Mouse (Mus musculus) cerebellum, adult 2 months (tissue): ENCODE measurements around the gene Itgb5. TPM values are rescaled to one million over a fixed set of nuclear protein-coding genes. Genes with fewer than 3 reads are reported as not detected.

ENCODE experiments used
- DNase-seq, 2 experiments: peaks; one replicate each; pipeline ENCODE4 v3.0.0; 2021
- H3K27ac ChIP-seq: fragments of 200-500 bp; 2 replicates; pipeline ENCODE4 v1.5.1; 2012; ENCODE audit warnings: low read length, control low read depth, inconsistent platforms; ENCODE audit not compliant: insufficient read depth
- H3K27me3 ChIP-seq: fragments of 200-500 bp; 2 replicates; pipeline ENCODE4 v1.6.1; 2012; ENCODE audit warnings: inconsistent platforms, mild to moderate bottlenecking, low read length, moderate library complexity; ENCODE audit not compliant: control insufficient read depth, insufficient read depth
- H3K4me1 ChIP-seq: fragments of 200-500 bp; 2 replicates; pipeline ENCODE4 v1.6.1; 2011; ENCODE audit warnings: low read length; ENCODE audit not compliant: control insufficient read depth, insufficient read depth
- H3K4me3 ChIP-seq: fragments of 200-500 bp; replicated peaks from 2 replicates; pipeline ENCODE3; 2011; ENCODE audit warnings: mild to moderate bottlenecking, low read depth, low read length, control low read depth; ENCODE audit not compliant: insufficient read depth
- CTCF ChIP-seq: fragments of 200-500 bp; IDR thresholded peaks from 2 replicates; pipeline ENCODE4 v1.5.1; 2011; ENCODE audit warnings: low read depth, mild to moderate bottlenecking, control low read depth, low read length, moderate library complexity, borderline replicate concordance; ENCODE audit not compliant: insufficient read depth
- POLR2A ChIP-seq: fragments of 200-500 bp; IDR thresholded peaks from 2 replicates; pipeline ENCODE4 v1.6.1; 2011; ENCODE audit warnings: low read length, control low read depth, borderline replicate concordance; ENCODE audit not compliant: insufficient read depth
- WGBS: fragments of 180-500 bp; shearing (Covaris S2); methylation state at CpG from one replicate; pipeline ENCODE4 v1.1.7; 2018; 5-methylcytosine and 5-hydroxymethylcytosine counted together
- polyA plus RNA-seq: library from polyadenylated mRNA; depleted of rRNA; stranded (reverse); fragments of >200 nt; gene quantifications from 2 replicates; pipeline ENCODE4 v1.2.3, GENCODE M21; 2012; rRNA removed

The Itgb5 gene
- polyA plus RNA-seq = 59.0 and 66.8 TPM in 2 replicates

DNA sequence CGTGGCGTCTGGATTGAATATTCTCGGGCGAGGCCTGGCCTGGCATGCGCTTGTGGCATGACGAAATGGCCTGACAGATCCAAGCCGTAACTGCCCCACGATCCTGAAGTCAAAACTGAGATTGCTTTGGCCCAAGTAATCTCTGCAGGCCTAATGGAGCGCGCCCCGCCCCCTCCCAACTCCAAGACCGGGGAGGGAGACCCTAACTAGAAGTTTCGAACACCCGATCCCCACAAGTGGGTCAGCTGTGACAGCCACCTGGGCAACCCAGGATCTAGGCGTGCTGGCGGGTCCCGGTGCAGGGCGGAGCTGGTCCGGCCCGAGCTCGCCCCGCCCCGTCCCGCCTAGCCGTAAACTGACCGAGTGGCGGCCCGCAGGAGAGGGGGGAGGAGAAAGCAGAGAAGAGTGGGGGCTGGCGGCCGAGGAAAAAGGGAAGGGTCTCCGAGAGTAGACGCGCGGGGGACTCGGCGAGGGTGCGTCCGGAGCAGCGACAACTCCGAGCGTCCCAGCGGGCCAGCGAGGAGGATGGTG, at the start of gene Itgb5:
Gene Itgb5 (plus strand): TSS at position 365 of the 531 bp plus-strand sequence.
- peak; percentile 28; the same call in 1 of the 2 replicates for TF ChIP-seq POLR2A
- TF ChIP-seq CTCF = no peak
- DNase-seq = peak; percentile 81 to 83
- peak within 1 kb of the TSS; percentile 19; the same call in 1 of the 2 replicates for H3K27ac ChIP-seq
- 0 out of 2 replicates have a peak, but pooled peaks cover 2% of the 10 kb centered on the region for H3K27me3 ChIP-seq
- H3K4me3 ChIP-seq = peak within 1 kb of the TSS; percentile 61
- under 1% methylated on average over 43 of the region's 43 CpGs for WGBS
- H3K4me1 ChIP-seq = peaks cover 3% of the 10 kb centered on the region; the same call in 1 of the 2 replicates

DNA sequence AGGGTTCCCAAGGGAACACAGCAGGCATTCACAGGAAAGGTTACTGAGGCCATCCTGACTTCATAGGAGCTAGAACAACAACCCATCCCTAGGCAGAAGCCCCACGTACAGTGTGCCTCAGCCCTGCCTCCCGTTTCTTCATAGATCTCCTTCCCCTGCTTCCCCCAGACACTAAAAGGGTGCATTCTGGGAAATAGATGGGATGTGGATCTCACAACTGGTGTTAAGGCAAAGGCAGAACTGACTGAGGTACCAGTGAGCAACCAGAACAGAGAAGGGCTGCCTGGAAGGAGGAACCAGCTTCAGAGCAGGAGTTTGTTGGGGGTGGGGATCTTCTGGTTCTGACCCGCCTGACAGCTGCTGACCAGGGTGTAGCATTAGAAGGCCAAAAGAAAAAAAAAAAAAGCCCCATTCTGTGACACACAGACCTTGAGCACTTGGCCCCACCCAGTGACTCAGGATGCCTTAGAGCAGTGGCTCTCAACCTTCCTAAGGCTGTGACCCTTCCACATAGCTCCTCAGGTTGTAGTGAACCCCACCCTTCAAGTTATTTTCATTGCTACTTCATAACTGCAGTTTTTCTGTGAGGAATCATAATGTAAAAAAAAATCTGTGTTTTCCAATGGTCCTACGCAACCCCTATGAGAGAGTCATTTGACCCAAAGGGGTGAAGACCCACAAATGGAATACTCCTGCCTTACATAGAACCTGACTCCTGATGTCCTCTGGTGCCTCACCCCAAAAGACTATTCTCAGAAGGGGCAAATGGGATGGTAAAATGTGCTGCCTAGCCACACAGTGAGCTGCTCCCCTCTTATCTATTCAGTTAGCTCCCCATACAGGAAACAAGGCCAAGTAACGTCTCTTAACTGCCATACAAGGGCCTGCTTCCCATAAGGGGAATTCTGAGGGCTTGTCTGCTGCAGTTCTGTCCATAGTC, 47.4 kb upstream of the Itgb5 start:
- H3K27ac ChIP-seq = no peak overlapping the region
- TF ChIP-seq POLR2A (no peak), CTCF (no peak)
- H3K4me3 ChIP-seq = no peak overlapping the region
- 78% methylated on average over 5 of the region's 5 CpGs for WGBS
- no peaks in the 10 kb centered on the region for H3K4me1 ChIP-seq
- DNase-seq = no peak
- H3K27me3 ChIP-seq = no peaks in the 10 kb centered on the region

GRCm38 (mm10) chr16:33782729-33783091, 46.8 kb upstream of the Itgb5 start:
- no peak overlapping the region for H3K4me3 ChIP-seq
- H3K27me3 ChIP-seq = no peaks in the 10 kb centered on the region
- H3K4me1 ChIP-seq = no peaks in the 10 kb centered on the region
- H3K27ac ChIP-seq = no peak overlapping the region
- TF ChIP-seq POLR2A (no peak), CTCF (no peak)
- 91% methylated on average over 1 of the region's 1 CpGs for WGBS
- DNase-seq = no peak

DNA sequence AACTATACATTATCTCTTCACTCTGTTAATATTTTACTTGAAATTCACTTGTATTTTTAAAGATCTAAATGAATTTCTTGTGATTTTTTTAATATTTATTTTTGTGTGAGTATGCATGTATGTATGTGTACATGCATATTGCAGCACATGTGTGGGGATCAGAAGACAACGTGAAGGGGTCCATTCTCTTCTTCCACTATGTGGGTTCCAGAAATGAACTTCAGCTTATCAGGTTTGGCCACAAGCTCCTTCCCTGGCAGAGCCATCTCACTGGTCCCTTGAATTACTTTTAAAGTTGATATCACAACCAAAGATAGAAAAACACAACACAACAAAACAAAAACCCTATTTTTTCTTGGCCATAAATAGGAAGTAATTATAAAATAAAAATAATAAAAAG, 44.9 kb upstream of the Itgb5 start:
- H3K4me1 ChIP-seq = no peaks in the 10 kb centered on the region
- DNase-seq = no peak
- H3K27ac ChIP-seq = no peak overlapping the region
- TF ChIP-seq POLR2A (no peak), CTCF (no peak)
- 81% methylated on average over 1 of the region's 1 CpGs for WGBS
- no peak overlapping the region for H3K4me3 ChIP-seq
- no peaks in the 10 kb centered on the region for H3K27me3 ChIP-seq

DNA sequence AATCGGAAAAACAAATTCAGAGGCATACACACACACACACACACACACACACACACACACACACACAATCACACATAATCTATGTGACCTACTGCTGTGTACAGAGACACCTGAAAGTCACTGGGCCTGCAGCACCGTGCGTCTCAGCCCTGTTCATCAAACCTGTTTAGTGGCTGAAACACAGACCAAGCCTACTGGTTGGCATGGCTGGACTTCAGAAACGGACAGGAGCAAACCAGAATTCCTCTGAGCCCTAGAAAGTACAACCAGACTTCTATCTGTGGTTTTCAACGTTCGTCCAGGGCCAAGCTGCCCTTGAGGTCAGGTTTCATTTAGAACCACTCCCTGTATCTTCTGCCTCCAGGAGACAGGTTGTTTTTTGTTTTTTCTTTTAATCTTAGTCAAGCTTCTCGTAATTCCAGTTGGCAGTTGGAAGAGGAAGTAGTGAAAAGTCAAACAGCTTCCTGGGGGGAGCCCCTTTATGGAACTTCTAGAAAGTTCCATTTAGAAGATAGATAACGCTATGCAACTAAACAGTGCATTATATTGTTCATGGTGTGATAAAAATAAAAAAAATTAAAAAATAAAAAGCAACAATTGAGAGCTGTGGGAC, 44.3 kb upstream of the Itgb5 start:
- TF ChIP-seq POLR2A (no peak), CTCF (no peak)
- no peak for DNase-seq
- Histone ChIP-seq H3K27me3 (no peaks in the 10 kb centered on the region), H3K4me1 (no peaks in the 10 kb centered on the region), H3K4me3 (no peak overlapping the region), H3K27ac (no peak overlapping the region)
- 85% methylated on average over 8 of the region's 8 CpGs for WGBS

GRCm38 (mm10) chr16:33786657-33787390, 42.6 kb upstream of the Itgb5 start:
- no peak overlapping the region for H3K27ac ChIP-seq
- 73% methylated on average over 7 of the region's 7 CpGs for WGBS
- no peak for TF ChIP-seq CTCF
- no peak for TF ChIP-seq POLR2A
- no peaks in the 10 kb centered on the region for H3K27me3 ChIP-seq
- no peak for DNase-seq
- no peak overlapping the region for H3K4me3 ChIP-seq
- no peaks in the 10 kb centered on the region for H3K4me1 ChIP-seq

DNA sequence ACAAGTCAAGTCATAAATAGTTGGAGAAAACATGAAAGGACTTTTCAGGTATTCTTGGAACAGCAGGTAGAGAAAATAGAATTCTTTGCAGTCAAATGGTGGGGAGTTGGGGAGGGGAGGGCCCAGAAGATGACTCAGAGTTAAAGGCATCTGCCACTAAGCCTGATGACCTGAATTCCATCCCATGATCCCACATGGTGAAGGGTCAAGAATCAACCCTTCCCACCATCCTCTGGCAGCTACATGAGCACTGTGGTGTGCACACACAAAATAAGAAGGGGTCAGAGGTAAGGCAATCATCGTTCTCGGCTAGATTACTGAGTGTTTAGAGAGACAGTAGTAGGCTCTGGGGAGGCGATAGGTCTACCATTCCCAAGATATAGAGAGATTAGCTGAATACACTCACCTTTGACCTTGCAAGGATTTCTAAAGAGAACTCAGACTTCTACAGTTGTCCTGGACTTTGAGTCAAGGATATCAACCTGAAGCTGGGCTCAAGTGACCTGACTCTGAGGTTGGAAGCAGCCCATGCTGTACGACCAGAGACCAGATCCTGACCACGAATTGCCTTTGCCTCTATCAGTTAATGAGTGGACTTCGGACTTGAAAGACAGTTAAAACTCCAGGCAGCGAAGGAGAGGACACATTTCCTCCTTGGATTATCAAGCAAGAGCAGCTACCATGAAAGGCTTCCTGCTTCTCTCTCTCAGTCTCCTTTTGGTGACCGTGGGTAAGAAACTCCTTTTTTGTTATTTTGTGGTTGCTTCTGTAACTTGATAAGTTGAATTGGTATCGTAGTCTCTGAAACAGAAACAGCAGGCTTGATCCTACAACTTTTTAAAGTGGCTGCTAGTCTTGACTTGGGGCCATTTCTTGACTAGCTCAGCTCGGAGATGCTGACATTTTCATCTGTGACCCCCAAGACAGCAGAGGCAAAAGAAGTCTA, 35.3 kb upstream of the Itgb5 start, which contains the start of gene Muc13:
Gene Muc13 (plus strand): TSS at position 192 of the 946 bp plus-strand sequence.
- 91% methylated on average over 10 of the region's 10 CpGs for WGBS
- no peak for DNase-seq
- Histone ChIP-seq H3K4me3 (no peak within 1 kb of the TSS), H3K27ac (no peak within 1 kb of the TSS), H3K27me3 (no peaks in the 10 kb centered on the region), H3K4me1 (no peaks in the 10 kb centered on the region)
- TF ChIP-seq POLR2A (no peak), CTCF (no peak)
